Mouse (Mus musculus): ENCODE measurements at regions not wholly inside any gene's neighbourhood (a gene's known extent, or its start where the extent isn't known, plus 50 kb on each side); places are given as distances from the start of the nearest gene placed in this dataset.

- DNase-seq, result no peak
Measured at GRCm38 (mm10) chr1:43367151-43367895, 77.1 kb upstream of the Nck2 start.

- DNase-seq, result no peak
Measured at GRCm38 (mm10) chr1:43371863-43372262, 72.5 kb upstream of the Nck2 start.

GRCm38 (mm10) chr1:43374946-43375345 is 69.4 kb upstream of the Nck2 start:
- DNase-seq, result no peak

GRCm38 (mm10) chr1:43375851-43376250 is 68.5 kb upstream of the Nck2 start:
- no peak for DNase-seq

GRCm38 (mm10) chr1:43377491-43378263 is 66.7 kb upstream of the Nck2 start:
- DNase-seq, result no peak

- peak; percentile 12 for DNase-seq
Measured at GRCm38 (mm10) chr1:43385008-43385407, 59.4 kb upstream of the Nck2 start.

- no peak for DNase-seq
Measured at GRCm38 (mm10) chr1:43394035-43394434, 50.3 kb upstream of the Nck2 start.

All from liver (tissue).